Mouse (Mus musculus): Measurements from ENCODE around the gene Dnah1. TPM values are rescaled to one million over a fixed set of nuclear protein-coding genes. Genes with fewer than 3 reads are reported as not detected.
A peak's percentile ranks its signal among the peaks of the same experiment; 100 is the strongest.

Dnah1 gene
- polyA plus RNA-seq (2015; fragmentation: Nextera tagmentation; extraction: Ambion mirVana): 4.6 and 4.9 TPM in 2 replicates

DNA sequence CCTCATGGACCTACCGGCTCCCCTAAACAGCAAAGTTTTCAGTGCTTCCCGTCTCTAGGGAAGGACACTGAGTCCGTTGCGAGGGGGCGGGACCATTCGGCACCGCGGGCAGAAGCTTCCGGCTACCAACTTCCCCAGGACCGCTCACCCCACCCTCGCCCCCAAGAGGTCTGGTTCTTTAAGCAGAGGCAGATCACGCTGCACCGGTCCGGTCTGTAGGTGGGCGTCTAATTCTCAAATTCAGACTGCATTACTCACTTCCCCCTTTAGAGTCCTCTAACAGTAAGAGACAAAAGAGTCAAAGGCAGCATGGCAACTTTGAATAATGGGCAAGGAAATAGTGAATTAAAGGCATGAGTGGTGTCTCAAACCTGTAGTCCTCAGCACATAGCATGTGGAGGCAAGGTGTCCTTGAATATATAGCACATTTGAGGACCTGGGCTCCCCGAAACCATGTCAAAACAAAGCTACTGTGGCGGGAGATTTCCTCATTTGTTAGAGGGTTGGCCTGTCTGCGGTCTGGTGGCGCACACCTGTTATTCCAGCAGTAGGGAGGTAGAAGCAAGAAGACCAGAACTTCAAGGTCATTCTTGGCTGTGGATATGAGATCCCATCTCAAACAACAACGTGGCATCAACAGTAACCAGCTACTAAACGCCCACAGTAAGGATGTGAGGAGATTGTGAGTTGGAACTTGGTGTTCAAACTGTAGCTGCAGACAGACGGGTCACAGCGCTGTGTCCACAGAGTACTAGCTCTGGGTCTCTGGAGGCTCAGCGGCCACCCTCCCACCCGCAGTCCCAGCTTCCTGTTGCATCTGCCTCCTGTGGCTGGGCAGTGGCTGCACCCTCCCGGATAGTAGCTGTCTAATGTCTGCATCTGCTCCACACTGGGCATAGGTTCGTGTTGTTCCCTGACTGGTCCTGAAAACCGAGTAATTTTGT is at the start of gene Dnah1:
Dnah1 (minus strand) TSS at position 48 of the 944 bp plus-strand sequence.
- Histone ChIP-seq H3K9me3 (no peaks in the 10 kb centered on the region), H3K27ac (no peak within 1 kb of the TSS), H3K4me2 (peak within 1 kb of the TSS; percentile 50), H3K9ac (no peak within 1 kb of the TSS), H3K4me1 (peaks cover 5% of the 10 kb centered on the region; the same call in 1 of the 2 replicates), H3K4me3 (peak within 1 kb of the TSS; percentile 28), H3K27me3 (replicated peaks) (no peaks in the 10 kb centered on the region), H3K36me3 (replicated peaks) (no peaks in the 10 kb centered on the region)
- no peak for ATAC-seq (replicated peaks)
- WGBS: 35% methylated on average over 28 of the region's 28 CpGs

DNA sequence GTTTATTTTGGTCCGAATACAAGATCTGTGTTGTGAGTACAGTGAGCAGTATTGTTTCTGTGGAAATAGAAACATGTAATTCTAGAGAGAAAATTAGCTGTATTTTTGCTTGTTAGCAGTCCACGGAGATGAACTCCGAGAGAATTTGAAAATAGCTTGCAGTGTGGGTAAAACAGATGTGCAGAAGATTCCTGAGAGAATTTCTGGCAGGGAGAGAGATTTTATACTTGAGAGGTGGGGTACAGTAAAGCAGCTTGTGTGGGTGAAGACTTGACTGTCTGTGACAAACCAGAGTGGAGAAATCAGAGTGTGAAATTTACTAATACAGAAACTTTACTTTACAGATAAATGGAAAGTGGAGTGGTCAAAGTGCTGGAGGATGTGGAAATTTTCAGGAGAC is 45.7 kb upstream of the Dnah1 start:
- no peak for ATAC-seq (replicated peaks)
- no peak overlapping the region for H3K4me3 ChIP-seq
- no peak overlapping the region for H3K9ac ChIP-seq
- H3K36me3 ChIP-seq (replicated peaks): peaks cover 48% of the 10 kb centered on the region
- H3K4me1 ChIP-seq: no peaks in the 10 kb centered on the region
- no peak overlapping the region for H3K27ac ChIP-seq
- WGBS: 90% methylated on average over 3 of the region's 3 CpGs
- H3K9me3 ChIP-seq: no peaks in the 10 kb centered on the region
- no peaks in the 10 kb centered on the region for H3K27me3 ChIP-seq (replicated peaks)
- no peak overlapping the region for H3K4me2 ChIP-seq

DNA sequence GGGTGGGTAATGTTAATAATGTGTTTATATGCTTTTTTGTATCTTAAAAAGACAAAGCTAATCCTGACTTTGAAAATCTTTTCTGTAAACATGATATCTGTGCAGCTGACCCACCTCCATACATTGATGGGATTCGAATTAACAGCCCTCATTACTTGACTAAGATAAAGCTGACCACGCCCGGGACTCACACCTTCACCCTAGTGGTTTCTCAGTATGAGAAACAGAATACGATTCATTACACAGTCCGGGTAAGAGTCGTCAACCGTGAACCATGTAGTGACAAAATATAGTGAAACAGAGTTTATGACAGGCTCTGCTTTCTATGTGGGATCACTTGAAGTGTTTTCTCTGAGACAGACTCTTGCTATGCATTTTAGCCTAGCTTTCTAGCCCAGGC is 44.3 kb upstream of the Dnah1 start:
- Histone ChIP-seq H3K4me2 (no peak overlapping the region), H3K4me3 (no peak overlapping the region), H3K27ac (no peak overlapping the region), H3K9me3 (no peaks in the 10 kb centered on the region), H3K9ac (no peak overlapping the region), H3K27me3 (replicated peaks) (no peaks in the 10 kb centered on the region), H3K36me3 (replicated peaks) (peaks cover 49% of the 10 kb centered on the region), H3K4me1 (no peaks in the 10 kb centered on the region)
- no peak for ATAC-seq (replicated peaks)
- WGBS: 94% methylated on average over 7 of the region's 7 CpGs

DNA sequence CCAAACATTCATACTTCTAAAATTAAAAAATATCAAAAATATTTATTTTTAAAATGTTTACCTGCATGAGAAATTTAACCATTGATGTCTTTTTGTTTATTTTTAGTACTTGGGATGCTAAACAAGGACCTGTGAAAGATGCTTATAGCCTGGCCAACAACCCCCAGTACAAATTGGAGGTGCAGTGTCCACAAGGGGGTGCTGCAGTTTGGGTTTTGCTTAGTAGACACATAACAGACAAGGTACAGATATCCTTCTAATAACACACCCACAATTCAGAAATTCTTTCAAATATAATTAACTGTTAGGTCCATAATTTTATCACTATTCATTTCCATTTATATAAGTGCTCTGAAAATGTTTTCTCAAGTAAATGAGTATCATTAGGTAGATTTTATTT is 41.7 kb upstream of the Dnah1 start:
- ATAC-seq (replicated peaks): no peak
- Histone ChIP-seq H3K36me3 (replicated peaks) (peaks cover 48% of the 10 kb centered on the region), H3K4me3 (no peak overlapping the region), H3K4me1 (no peaks in the 10 kb centered on the region), H3K9me3 (no peaks in the 10 kb centered on the region), H3K4me2 (no peak overlapping the region), H3K9ac (no peak overlapping the region), H3K27ac (no peak overlapping the region), H3K27me3 (replicated peaks) (no peaks in the 10 kb centered on the region)

DNA sequence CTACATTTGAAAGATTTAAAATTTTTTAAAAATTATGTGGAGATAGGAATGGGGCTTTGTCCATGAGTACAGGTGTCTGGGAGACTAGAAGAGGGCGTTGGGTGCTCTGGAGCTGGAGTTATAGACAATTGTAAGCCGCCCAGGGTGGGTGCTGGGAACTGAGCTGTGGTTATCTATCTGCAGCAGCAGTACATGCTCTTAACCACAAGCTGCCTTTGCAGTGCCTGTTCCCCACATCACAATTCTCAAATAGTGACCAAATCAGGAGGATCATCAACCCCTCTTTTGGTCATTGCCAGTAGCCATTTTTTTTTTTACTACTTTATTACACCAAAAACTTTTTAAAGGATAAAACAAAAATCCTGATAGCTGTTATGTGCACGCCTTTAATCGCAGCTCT is 40.9 kb upstream of the Dnah1 start:
- H3K36me3 ChIP-seq (replicated peaks): peaks cover 47% of the 10 kb centered on the region
- no peak overlapping the region for H3K9ac ChIP-seq
- H3K9me3 ChIP-seq: no peaks in the 10 kb centered on the region
- H3K4me3 ChIP-seq: no peak overlapping the region
- H3K27me3 ChIP-seq (replicated peaks): no peaks in the 10 kb centered on the region
- H3K4me2 ChIP-seq: no peak overlapping the region
- WGBS: 97% methylated on average over 4 of the region's 4 CpGs
- H3K27ac ChIP-seq: no peak overlapping the region
- H3K4me1 ChIP-seq: no peaks in the 10 kb centered on the region
- no peak for ATAC-seq (replicated peaks)

DNA sequence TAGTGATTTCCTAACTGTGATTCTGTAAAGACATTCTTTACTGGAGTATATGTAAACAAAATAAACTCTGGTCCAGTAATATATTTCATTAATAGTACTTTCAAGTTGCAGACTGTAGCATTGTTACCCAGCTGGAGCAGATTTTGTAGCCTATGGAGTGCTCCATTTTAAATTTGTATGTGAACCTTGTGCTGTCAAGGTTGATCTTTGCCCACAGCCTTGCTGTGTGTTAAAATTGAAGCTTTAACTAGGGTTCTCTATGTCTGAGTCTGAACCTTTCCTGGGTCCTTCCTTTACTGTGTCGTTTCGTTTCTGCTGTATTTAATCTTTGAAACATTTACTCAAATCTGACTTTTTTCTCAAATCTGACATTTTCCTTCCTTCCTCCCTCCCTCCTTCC is 38.5 kb upstream of the Dnah1 start:
- Histone ChIP-seq H3K9me3 (no peaks in the 10 kb centered on the region), H3K4me1 (no peaks in the 10 kb centered on the region), H3K4me2 (no peak overlapping the region), H3K27ac (no peak overlapping the region), H3K9ac (no peak overlapping the region), H3K27me3 (replicated peaks) (no peaks in the 10 kb centered on the region), H3K4me3 (no peak overlapping the region), H3K36me3 (replicated peaks) (peaks cover 48% of the 10 kb centered on the region)
- WGBS: 95% methylated on average over 2 of the region's 2 CpGs
- no peak for ATAC-seq (replicated peaks)

DNA sequence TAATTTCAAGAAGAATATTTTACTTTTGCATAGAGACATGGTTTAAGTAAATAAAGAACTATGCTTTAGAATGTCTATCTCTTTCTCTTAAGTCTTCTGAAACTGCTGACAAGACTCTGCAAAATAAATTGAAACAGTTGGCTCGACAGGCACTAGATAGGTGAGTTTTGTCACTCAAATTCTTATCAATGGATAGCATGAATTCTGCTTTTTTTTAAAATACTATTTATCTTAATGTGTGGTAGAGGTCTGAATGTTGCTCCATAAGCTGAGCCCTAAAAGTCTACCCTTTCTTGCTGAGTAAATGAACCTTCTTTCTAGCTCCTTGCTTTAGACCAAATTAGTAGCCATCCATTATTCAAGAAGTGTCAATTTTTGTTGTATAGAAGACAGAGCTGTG is 21.7 kb upstream of the Dnah1 start:
- H3K4me2 ChIP-seq: no peak overlapping the region
- H3K36me3 ChIP-seq (replicated peaks): peaks cover 26% of the 10 kb centered on the region; the same call in 1 of the 2 replicates
- no peaks in the 10 kb centered on the region for H3K4me1 ChIP-seq
- no peak overlapping the region for H3K9ac ChIP-seq
- ATAC-seq (replicated peaks): no peak
- no peak overlapping the region for H3K4me3 ChIP-seq
- 97% methylated on average over 1 of the region's 1 CpGs for WGBS
- H3K9me3 ChIP-seq: no peaks in the 10 kb centered on the region
- H3K27me3 ChIP-seq (replicated peaks): no peaks in the 10 kb centered on the region
- H3K27ac ChIP-seq: no peak overlapping the region

DNA sequence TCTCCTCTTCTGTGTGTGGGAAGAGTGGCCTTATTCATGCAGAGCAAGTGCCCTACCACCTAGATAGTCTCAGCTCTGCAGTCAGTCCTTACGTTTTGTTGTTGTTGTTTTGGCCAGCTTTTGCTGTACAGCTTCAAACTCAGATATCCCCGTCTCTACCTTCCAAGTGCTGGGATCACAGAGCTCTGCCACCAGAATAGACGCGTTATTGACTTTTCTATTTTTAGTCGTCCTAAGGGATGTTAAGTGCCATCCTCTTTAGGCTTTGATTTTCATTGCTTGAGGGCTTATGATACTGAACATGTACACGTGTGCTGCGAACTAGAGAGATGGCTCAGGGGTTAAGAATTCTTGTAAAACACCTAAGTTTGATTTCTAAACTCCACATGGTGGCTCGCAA is 19.5 kb upstream of the Dnah1 start:
- Histone ChIP-seq H3K27me3 (replicated peaks) (no peaks in the 10 kb centered on the region), H3K4me3 (no peak overlapping the region), H3K9ac (no peak overlapping the region), H3K27ac (no peak overlapping the region), H3K36me3 (replicated peaks) (peaks cover 22% of the 10 kb centered on the region; the same call in 1 of the 2 replicates), H3K4me2 (no peak overlapping the region), H3K4me1 (peaks cover 8% of the 10 kb centered on the region), H3K9me3 (no peaks in the 10 kb centered on the region)
- 89% methylated on average over 8 of the region's 8 CpGs for WGBS
- ATAC-seq (replicated peaks): no peak

DNA sequence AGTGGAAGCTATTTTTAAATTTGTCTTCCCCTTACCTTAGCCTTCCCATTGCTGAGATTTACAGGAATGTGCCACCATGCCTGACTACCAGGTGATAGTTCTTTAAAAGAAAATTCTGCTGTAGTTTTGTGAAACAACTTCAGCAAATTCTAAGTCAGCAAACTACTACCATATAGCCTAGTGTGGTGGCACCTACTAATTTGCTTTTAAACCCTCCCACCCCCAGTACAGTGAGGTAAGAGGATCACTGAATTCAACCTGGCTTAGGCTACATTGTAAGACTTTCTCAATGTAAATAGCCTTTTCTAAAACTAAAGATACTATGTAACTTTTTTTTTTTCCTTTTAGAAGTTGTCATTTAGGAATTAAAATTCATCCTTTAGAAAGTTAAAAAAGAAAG is 14.3 kb upstream of the Dnah1 start:
- ATAC-seq (replicated peaks): no peak

DNA sequence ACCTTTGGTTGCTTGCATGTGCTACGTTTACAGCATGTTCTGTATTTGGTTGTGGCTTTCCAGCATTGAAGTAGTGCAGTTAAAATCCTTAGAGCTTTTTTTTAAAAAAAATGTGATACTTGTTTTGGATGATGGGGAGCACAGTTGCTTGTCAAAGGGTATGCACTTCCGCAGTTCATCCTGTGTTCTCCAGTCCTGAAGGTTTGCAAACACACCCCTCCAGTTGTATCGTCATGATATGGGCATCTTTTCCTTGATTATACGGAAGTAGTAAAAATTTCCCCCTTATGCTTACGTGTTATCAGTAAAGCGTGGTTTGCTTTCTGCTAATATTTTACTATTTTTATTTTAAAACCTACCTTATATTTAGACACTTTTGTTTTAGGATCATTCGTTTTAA is 13.7 kb upstream of the Dnah1 start:
- Histone ChIP-seq H3K27me3 (replicated peaks) (0 out of 2 replicates have a peak, but pooled peaks cover 4% of the 10 kb centered on the region), H3K36me3 (replicated peaks) (0 out of 2 replicates have a peak, but pooled peaks cover 3% of the 10 kb centered on the region), H3K4me2 (peak overlapping the region; percentile 56), H3K4me3 (peak overlapping the region; percentile 91), H3K27ac (no peak overlapping the region), H3K4me1 (peaks cover 24% of the 10 kb centered on the region), H3K9ac (peak overlapping the region; percentile 78), H3K9me3 (no peaks in the 10 kb centered on the region)
- 44% methylated on average over 7 of the region's 7 CpGs for WGBS
- ATAC-seq (replicated peaks): no peak

More for the DNA sequence above, 14.3 kb upstream of the Dnah1 start:
- Histone ChIP-seq H3K36me3 (replicated peaks) (0 out of 2 replicates have a peak, but pooled peaks cover 3% of the 10 kb centered on the region), H3K27ac (no peak overlapping the region), H3K9me3 (no peaks in the 10 kb centered on the region), H3K9ac (no peak overlapping the region), H3K4me2 (peak overlapping the region; percentile 56), H3K4me1 (peaks cover 24% of the 10 kb centered on the region), H3K4me3 (peak overlapping the region; percentile 91), H3K27me3 (replicated peaks) (0 out of 2 replicates have a peak, but pooled peaks cover 4% of the 10 kb centered on the region)

DNA sequence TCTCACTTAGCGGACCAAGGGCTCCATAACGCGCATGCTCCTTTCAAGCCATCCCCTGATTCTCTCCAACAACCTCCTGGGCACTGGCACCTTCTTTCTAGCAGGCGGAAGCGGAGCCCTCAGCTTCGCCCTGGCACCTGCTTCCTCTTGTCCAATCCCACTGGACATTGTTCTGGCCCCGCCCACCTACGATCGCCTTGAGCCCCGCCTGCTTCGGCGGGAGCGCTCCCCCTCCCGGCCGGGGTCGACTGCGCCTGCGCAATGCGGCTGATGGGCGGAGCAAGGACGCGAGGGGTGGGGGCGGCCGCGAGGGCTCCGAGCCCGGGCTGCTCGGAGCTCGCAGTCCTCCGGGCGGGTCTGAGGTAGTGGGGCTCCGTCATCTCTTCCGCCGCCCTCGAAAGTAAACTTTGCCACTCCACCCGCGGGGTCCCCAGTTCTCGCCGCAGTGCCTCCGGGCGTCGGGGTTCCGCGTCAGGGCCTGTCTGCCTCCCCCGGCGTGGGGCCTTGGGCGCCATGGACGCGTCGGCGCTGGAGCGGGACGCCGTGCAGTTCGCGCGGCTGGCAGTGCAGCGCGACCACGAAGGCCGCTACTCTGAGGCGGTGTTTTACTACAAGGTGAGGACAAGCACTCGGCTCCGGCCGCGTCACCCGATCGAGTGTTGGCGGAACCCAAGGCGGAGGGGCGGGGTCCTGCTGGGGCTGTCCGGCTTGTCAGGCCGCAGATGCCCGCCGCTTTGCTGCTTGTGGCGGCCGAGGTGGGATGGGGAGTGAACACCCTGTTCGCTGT is 12.9 kb upstream of the Dnah1 start, which contains the start of gene Capn7:
Capn7 (plus strand) TSS at position 270 of the 787 bp plus-strand sequence.
- Histone ChIP-seq H3K4me2 (peak within 1 kb of the TSS; percentile 56), H3K4me1 (peaks cover 24% of the 10 kb centered on the region), H3K4me3 (peak within 1 kb of the TSS; percentile 91), H3K9me3 (no peaks in the 10 kb centered on the region), H3K27me3 (replicated peaks) (0 out of 2 replicates have a peak, but pooled peaks cover 4% of the 10 kb centered on the region), H3K9ac (peak within 1 kb of the TSS; percentile 78), H3K27ac (peak within 1 kb of the TSS; percentile 91), H3K36me3 (replicated peaks) (0 out of 2 replicates have a peak, but pooled peaks cover 3% of the 10 kb centered on the region)
- peak; percentile 98 for ATAC-seq (replicated peaks)
- WGBS: under 1% methylated on average over 78 of the region's 78 CpGs

DNA sequence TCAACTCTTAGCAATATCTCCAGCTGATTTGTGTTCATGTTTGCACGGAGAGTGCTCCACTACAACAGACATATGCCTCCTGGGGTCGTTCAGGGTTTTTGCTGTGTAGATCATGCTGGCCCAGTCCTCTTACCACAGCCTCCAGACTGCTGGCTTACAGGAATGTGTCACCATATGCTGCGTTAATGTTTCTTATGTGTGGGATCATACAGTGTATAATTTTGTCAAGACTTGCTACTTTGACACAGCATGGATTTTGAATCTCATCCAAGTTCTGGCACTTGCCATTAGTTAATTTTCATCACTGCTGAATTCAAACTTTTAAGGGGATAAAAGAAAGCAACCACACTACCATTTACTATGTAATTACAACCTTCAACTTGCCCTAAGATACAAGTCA is 12.1 kb upstream of the Dnah1 start:
- 0 out of 2 replicates have a peak, but pooled peaks cover 2% of the 10 kb centered on the region for H3K36me3 ChIP-seq (replicated peaks)
- no peaks in the 10 kb centered on the region for H3K9me3 ChIP-seq
- H3K4me1 ChIP-seq: peaks cover 24% of the 10 kb centered on the region
- H3K27me3 ChIP-seq (replicated peaks): 0 out of 2 replicates have a peak, but pooled peaks cover 4% of the 10 kb centered on the region
- WGBS: 52% methylated on average over 3 of the region's 3 CpGs
- H3K9ac ChIP-seq: peak overlapping the region; percentile 36; the same call in 1 of the 2 replicates
- H3K27ac ChIP-seq: peak overlapping the region; percentile 91
- no peak; the same call in 1 of the 2 replicates for ATAC-seq (replicated peaks)
- H3K4me3 ChIP-seq: peak overlapping the region; percentile 91
- peak overlapping the region; percentile 56 for H3K4me2 ChIP-seq

Measured in midbrain, embryonic 15.5 days (tissue).